Mouse (Mus musculus) large intestine, adult 2 months (tissue): Measurements from ENCODE around the gene Mtcl1. TPM values are rescaled to one million over a fixed set of nuclear protein-coding genes. Genes with fewer than 3 reads are reported as not detected.

Source experiments
- DNase-seq: peaks from one replicate; pipeline ENCODE4 v3.0.0-alpha.2; 2012; ENCODE audit warnings: low read depth, low spot score
- WGBS: fragments of 180-500 bp; shearing (Covaris S2); methylation state at CpG from one replicate; pipeline ENCODE4 v1.1.7; 2018; 5-methylcytosine and 5-hydroxymethylcytosine counted together
- polyA plus RNA-seq: library from polyadenylated mRNA; depleted of rRNA; stranded (reverse); fragments of >200 nt; gene quantifications from 2 replicates; pipeline ENCODE4 v1.2.3, GENCODE M21; 2012; rRNA removed

Gene Mtcl1
- 0.88 and 1.1 TPM in 2 replicates for polyA plus RNA-seq

- under 1% methylated on average over 76 of the region's 76 CpGs for WGBS
These were observed at the start of gene Mtcl1 for GRCm38 (mm10) chr17:66449460-66450341. Gene Mtcl1 (minus strand): TSS chr17:66449750.

GRCm38 (mm10) chr17:66498598-66498997 is 49.0 kb upstream of the Mtcl1 start:
- DNase-seq, result no peak
- 85% methylated on average over 8 of the region's 14 CpGs for WGBS

More at GRCm38 (mm10) chr17:66449460-66450341, at the start of gene Mtcl1:
- DNase-seq, result no peak

- DNase-seq, result no peak
- 88% methylated on average over 9 of the region's 9 CpGs for WGBS
These were observed 47.0 kb upstream of the Mtcl1 start for GRCm38 (mm10) chr17:66496589-66496988.

GRCm38 (mm10) chr17:66490022-66490601 is 40.6 kb upstream of the Mtcl1 start:
- WGBS, result 42% methylated on average over 10 of the region's 10 CpGs
- peak; percentile 28 for DNase-seq

GRCm38 (mm10) chr17:66486576-66486975 is 37.0 kb upstream of the Mtcl1 start:
- 91% methylated on average over 6 of the region's 6 CpGs for WGBS
- no peak for DNase-seq

- WGBS, result 11% methylated on average over 11 of the region's 11 CpGs
- DNase-seq, result peak; percentile 29
These were observed 36.2 kb upstream of the Mtcl1 start for GRCm38 (mm10) chr17:66485742-66486141.

GRCm38 (mm10) chr17:66484965-66485364 is 35.4 kb upstream of the Mtcl1 start:
- WGBS, result 68% methylated on average over 2 of the region's 2 CpGs
- DNase-seq, result no peak

GRCm38 (mm10) chr17:66483651-66484454 is 34.3 kb upstream of the Mtcl1 start:
- DNase-seq, result no peak
- 88% methylated on average over 9 of the region's 9 CpGs for WGBS

GRCm38 (mm10) chr17:66481295-66481694 is 31.7 kb upstream of the Mtcl1 start:
- no peak for DNase-seq
- 71% methylated on average over 5 of the region's 5 CpGs for WGBS

- no peak for DNase-seq
- WGBS, result 43% methylated on average over 17 of the region's 17 CpGs
These were observed 31.1 kb upstream of the Mtcl1 start for GRCm38 (mm10) chr17:66480491-66481278.

- WGBS, result 29% methylated on average over 21 of the region's 21 CpGs
- no peak for DNase-seq
These were observed 30.4 kb upstream of the Mtcl1 start for GRCm38 (mm10) chr17:66479813-66480490.

- WGBS, result 48% methylated on average over 13 of the region's 13 CpGs
- DNase-seq, result no peak
These were observed 29.8 kb upstream of the Mtcl1 start for GRCm38 (mm10) chr17:66479311-66479710.

GRCm38 (mm10) chr17:66473205-66473604 is 23.7 kb upstream of the Mtcl1 start:
- WGBS, result 87% methylated on average over 1 of the region's 1 CpGs
- no peak for DNase-seq

- no peak for DNase-seq
- WGBS, result 69% methylated on average over 5 of the region's 5 CpGs
These were observed 22.2 kb upstream of the Mtcl1 start for GRCm38 (mm10) chr17:66471775-66472174.

- WGBS, result 60% methylated on average over 4 of the region's 4 CpGs
- DNase-seq, result no peak
These were observed 21.7 kb upstream of the Mtcl1 start for GRCm38 (mm10) chr17:66471252-66471651.

- DNase-seq, result no peak
- 53% methylated on average over 8 of the region's 8 CpGs for WGBS
These were observed 20.5 kb upstream of the Mtcl1 start for GRCm38 (mm10) chr17:66470020-66470419.

GRCm38 (mm10) chr17:66457278-66457677 is 7.7 kb upstream of the Mtcl1 start:
- 85% methylated on average over 1 of the region's 1 CpGs for WGBS
- no peak for DNase-seq

GRCm38 (mm10) chr17:66451143-66451542 is 1.6 kb upstream of the Mtcl1 start:
- WGBS, result 3% methylated on average over 11 of the region's 11 CpGs
- DNase-seq, result peak; percentile 61

GRCm38 (mm10) chr17:66450526-66451070 is 1.0 kb upstream of the Mtcl1 start:
- no peak for DNase-seq
- WGBS, result 6% methylated on average over 18 of the region's 18 CpGs
